Mouse (Mus musculus) T-cell, adult 2 months (primary cell): ENCODE results near the gene Npr3.

Experiments
- DNase-seq: peaks from one replicate; pipeline ENCODE4 v3.0.0; 2022; ENCODE audit warnings: low spot score

Npr3 gene

DNA sequence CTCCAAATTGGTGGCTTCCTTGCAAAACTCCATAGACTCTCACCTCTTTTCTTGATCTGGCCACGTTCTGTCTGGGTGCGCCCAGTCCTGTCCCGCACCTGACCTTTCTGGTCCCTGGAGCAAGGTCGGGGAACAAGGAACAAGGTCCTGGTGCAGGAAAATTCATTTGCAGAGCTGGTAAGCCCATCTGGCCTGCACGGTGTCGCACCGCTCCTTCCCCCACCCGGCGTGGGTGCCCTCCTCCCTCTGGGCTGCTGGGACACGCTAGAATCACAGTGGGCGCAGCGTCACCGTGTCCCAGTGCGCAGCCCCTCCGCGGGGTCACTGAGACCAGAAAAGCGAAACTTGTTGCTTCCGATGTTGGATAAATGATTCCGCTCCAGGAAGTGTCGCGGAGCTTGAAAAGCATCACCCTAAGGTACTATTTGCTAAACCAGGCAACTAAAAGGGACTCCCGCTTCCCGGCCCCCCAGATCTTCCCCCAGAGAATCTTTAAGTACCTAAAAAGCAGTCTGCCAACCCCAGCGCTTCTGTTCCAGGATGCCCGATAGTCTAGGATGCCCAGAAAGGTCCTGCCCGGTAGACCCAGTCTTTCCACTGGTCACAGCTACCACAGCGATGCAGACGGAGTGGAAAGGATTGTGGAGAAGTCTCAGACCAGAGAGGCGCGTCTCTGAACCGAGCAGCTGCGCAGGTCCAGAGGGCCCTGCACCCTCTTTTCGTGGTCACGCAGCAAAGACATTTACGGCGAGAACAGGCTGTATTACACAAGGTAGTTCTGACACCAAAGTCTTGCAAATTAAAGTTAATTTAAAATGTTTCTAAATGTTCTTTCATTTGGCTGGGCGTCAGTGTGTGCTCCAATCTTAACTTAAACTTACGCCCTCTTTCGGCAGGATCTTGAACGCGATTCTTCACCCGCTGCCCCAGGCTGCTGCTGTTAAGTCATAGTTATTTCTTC lies at the start of gene Npr3:
Gene Npr3 (minus strand): TSS at position 717 of the 961 bp plus-strand sequence.
- DNase-seq: no peak

DNA sequence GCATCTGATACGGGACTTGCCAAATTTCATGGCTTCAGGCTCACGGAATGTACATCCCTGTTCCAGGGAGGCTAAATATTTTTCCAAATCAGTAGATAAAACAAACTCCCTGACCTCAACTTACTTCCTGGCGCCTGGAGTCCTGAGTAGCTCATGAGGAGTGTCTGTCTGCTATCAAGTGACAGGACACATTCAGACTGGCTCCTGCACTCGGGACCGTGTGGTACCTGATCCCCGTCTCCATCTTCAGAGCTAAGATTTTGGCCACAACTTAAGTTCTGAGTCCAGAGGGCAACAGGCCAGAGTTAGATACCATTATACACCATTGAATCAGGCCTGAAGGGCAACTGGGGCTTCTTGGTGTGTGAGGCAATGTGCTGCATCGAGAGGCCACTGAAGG lies 49.0 kb upstream of the Npr3 start:
- DNase-seq: no peak

DNA sequence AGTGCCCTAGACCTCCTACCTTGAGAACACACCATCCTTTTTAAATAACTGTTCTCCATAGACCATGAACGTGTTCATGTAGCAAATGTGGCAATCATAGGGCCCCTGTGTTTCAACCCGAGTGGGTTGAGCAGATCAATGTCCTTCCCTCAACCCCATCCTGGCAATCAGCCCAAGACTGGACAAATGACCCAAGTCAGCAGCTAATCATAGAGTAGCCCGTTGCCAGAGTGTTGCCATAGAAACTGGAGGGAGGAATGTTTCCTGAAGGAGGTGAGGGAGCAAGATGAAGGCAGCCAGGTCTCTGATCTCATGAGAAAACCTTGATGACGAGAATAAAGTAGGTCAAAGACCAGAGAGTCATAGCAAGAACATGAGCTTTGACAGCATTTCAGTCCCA lies 47.1 kb upstream of the Npr3 start:
- no peak for DNase-seq

DNA sequence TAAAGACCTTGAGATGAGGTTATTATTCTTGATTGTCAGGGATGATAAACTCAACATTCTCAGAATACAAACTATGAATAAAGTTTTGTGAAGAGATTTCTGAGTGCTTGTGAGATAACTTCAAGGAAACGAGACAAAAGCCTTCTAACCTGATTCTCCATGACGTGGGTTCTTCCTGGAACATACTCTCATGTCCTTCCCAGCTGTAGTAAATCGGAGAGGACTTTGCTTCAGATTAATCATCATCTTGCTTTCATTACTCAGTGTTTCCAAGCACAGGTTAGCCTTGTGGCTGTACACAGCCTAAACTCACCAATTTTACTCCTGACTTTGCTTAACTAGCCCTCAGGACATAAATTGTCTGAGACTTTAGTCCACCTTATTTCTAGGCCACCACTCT lies 45.1 kb upstream of the Npr3 start:
- no peak for DNase-seq

DNA sequence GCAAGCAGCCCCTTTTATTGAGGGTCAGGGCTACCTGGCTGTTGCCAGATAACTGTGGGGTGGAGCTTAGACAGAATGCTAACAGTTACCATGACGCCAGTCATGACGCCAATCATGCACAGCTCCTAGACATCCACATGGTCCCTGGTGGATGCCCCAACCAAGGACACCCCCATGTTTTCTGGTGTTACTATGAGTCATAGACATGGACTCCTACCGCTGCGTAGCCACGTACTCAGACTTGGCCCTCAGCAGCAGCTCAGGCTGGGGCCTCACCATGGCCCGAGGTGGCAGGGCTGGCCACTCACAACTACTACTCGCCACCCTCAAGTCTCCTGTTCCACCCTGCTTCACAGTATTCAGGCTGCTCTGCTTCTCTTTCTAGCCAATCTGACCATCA lies 44.1 kb upstream of the Npr3 start:
- no peak for DNase-seq

DNA sequence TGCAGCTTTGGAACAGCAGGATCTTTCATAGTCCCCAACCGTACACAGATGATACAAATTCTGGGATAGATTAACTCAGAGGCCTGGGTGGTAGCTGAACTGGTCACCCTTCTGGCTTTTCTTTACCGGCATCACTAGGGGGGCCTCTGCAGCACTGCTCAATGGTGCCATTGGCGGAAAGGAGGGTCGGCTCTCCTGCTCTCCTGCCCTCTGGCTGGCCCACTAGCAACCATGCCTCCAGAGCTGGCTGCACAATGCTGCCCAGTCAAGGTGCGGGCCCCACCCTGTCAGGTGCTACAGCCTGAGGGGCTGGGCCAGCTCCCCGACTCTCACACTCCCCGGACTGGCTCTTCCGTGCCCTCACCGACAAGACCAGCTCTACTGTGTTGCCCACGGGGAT lies 43.1 kb upstream of the Npr3 start:
- DNase-seq: no peak

DNA sequence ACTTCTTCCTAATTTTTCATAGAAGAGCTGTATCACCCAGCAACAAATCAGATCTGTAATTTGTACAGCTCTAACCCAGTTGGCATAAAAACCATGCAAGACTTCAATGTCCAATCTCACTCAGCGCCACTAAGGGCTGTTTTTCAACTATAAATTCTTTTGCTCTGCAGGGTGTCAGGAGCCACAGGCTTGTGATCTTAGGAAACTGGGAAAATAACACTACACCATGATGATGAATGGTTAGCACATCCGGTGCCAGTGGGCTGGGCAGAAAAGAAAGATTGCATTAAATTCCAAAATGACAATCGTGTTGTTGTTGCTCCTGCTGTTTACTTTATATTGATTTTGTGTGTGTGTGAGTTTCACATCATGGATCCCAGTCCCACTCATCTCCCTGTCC lies 42.4 kb upstream of the Npr3 start:
- DNase-seq: no peak

DNA sequence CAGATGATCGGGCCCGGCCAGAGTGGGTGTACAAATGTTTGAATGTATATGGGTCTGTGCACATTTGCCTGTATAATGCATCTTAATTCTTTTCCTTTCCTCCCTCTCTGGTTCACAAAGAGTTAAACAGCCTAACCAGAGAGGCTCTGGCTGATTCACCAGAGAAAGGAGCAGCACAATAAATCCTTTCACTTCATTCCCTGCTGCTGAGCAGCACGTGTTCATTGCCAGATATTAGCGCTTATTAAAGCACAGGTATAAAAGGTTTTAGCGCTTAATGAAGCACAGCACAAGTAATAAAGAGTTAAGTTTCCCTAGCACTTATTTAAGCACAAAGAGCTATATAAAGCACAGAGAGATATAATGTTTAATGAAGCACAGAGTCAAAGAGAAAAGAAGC lies 33.8 kb upstream of the Npr3 start:
- no peak for DNase-seq

DNA sequence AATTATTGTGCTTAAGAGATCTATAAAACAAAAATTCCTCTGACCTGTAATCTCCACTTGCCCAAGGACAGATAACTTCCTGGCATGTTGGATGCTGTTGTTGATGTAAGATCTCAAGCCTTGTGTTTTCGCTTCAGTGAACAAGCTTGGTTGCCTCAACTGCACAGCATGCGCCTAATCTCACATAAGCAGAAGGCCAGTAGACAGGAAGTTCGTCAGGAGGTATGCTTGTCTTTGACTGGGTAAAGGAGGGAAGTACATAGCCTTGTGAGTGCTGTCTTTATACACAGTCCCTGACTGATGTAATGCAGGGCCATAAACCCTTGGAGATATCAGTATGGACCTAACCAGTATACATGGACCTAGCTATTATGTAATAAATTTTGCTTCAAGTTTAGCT lies 20.7 kb upstream of the Npr3 start:
- no peak for DNase-seq

DNA sequence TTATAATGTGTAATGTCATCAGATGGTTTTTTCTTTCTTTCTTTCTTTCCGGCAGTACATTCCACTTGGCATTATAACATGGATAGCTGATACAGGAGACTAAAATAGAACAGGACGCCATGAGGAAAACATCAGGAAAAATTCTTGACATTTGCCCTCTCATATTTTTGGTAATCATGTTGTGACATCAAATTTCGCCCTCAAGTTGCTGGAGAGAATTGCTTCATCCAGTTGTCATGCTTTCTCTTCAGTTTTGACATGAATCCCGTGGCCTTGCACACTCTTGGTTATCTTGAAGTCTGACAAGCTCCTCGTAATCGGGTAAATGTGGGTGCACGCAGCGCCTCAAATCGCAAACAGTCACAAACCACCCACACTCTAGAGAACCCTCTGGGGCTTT lies 7.0 kb upstream of the Npr3 start:
- no peak for DNase-seq

DNA sequence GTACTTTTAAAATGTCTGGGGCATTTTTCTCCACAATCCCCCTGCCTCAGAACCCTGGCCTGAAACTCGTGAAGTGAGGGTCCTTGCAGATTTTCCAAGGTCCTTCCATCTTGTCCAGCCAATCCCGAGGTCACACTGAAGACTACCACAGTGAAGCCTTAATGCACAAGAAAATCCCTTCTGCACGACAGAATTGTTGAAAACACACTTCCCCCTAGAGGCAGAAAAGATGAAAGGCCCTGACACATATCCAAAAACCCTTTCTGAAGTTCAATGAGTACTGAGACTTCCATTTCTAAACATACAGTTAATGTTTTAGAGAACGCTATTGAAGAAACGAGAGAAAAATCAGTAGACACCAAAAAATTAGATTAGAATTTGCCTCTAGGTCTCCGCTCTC lies 2.8 kb upstream of the Npr3 start:
- DNase-seq: no peak

DNA sequence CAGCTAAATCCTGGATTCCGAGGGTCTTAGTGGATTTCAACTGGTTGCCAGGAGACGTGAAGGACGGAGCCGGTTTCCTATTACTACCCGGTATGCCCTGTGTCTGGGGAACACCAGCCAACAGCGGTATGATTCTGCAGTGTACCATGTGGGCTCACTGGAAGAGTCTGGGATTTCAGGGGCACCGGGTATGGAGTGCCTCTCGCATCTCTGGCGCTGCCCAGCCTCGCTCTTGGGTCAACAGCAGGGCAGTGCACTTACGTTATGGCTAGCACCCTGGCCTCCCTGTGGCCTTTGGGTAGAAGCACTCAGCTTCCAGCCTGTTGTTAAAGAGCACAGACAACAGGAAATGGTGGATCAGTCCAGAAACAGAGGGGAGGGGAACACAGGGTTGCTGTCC lies 1.1 kb upstream of the Npr3 start:
- no peak for DNase-seq

DNA sequence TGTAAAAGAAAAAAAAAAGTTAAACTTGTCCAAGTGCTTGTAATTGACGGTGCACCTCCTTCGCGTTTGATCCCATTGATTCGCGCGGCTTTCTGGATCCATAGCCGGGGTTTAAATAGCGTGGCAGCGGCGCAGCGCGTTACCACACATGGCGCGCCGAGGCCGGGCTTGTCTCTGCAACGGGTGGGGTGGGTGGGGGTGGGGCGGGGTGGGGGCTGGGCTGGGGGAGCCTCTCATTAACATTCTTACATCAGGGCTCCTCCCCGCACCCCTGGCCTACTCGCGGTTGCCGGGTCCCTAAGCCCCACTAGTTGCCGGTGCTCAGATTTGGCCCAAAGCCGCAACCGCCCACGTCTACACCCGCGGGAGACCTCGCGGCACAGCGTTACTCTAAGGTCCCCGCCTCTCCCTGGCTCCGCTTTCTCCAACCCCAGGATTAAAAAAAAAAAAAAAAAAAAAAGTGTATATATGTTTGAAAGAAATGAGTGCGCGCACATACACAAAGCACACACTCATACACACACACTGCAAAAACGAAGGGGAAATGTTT lies 991 bp downstream of the Npr3 start:
- no peak for DNase-seq

DNA sequence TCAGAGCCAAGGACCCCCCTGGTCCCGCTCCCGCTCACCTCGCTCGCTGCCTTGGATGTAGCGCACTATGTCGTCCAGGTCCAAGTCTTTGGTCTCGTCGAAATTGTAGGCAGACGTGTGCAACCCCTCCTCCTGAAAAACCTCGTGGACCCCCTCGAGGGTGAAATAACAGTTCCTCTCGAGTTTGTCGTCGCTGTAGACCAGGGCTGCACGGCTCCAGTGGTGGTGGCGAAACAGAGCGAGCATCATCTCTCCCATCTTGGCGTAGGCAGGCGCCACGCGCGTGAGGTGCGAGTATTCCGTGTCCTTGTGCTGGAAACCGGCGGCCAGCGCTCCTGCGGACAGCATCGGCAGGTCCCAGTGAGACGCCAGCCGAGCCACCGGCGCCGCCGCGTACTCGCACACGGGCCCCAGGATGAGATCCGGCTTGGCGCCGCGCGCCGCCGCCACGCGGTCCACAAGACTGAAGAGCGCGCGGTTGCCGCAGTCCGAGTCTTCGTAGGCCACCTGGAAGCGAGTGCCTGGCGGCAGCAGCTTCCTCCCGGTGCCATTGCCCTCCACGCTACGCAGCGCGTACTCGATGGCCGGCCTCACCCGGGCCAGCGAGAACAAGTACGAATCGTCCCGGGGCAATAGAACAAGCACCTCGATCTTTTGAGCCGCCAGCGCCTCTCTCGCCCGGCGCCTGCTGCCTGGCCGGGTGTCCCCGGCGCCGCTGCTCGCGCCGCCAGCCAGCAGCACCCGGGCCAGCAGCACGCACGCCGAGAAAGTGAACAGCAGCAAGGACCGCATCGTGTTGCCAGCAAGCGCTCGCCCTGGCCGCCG lies 2.0 kb downstream of the Npr3 start:
- no peak for DNase-seq

DNA sequence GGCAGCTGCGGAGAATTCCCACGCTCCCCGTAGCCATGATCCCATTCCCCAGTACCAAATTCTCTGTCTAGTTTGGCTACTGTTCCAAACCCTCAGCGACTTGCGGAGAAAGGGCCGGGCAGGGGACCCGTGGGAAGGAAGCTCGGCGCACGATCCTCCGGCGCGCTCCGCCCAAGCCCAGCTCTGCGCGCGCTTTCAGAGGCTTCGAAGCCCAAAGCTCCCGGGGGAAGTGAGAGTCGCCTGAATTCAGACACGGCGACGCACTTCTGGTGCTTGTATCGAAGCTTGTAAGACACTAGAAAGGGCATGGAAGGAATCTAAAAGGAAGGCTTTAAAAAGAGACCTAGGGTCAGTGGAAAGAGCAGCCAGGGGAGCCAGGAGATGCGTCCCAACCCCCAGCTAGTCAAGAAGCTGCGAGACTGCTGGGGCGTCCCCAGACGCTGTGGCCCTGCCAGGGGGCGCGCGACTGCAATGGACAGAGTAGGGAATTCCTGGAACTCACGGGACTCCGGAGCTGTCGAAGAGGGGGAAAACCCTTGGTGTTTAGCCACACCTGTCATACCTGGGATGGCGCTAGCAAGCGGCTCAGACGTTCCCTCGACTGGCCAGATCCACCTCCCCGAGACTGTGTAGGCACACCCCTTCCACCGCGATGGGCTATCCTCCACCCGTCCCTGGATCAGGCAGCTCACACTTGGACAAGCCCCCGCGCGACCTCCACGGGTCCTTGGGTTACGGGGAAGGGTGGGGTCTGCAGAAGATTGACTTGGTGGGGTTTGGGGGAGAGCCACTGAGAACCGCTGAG lies 2.8 kb downstream of the Npr3 start:
- DNase-seq: no peak

DNA sequence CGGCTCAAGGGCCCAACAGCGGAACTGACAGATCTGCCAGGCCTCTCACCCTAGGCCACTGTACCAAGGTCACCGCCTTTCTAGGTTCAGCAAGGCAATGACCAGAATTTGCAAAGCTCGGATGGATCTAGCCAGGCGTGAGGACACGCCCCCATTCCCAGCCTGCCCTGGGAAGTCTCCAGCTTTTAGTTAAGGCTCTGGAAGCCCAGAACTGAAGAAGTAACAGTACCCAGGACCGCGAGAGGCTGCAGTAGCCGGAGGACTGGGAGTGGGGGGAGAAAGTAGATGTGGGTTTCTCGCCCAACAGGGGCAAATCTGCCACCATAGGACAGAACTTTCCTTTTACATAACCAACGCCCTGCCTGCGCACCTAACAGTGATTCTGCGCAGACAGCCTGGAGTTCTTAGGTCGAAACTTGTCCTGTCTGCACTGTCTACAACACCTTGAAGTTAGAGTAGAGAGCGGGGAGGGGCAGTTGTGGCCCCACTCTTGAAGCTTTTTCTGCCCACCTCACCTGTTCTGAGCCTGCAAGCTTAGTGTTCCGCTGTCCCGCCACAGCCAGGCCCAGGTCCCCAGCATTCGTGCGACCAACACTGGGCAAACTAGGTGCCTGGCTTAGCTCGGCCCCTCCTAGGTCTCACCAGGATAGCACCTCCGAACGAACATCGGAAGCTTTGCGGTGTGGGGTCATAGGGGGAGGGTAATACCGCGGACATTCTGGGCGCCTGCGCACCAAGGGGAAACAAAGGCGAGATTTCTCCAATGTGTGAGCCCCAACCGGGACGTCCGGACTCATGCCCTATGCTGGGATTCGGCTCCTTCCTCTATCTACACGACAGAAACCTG lies 3.7 kb downstream of the Npr3 start:
- no peak for DNase-seq

DNA sequence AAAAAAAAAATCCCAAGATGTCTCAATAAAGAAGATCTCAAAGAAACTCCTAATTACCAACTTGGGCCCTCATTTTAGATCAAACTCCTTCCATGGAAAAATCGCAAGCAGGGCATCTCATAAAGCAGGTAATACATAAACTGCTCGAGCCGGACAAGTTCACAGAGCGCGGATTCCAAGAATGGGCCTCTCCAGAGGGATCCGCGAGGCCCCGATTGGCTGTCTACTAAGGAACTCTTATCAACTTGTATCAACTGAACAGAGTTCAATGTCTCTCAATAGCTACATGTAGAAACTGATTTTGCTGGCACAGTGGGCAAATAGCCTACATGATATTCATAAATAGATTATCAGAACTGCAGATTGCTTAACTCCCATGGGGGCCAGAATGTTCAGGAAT lies 9.5 kb downstream of the Npr3 start:
- no peak for DNase-seq

DNA sequence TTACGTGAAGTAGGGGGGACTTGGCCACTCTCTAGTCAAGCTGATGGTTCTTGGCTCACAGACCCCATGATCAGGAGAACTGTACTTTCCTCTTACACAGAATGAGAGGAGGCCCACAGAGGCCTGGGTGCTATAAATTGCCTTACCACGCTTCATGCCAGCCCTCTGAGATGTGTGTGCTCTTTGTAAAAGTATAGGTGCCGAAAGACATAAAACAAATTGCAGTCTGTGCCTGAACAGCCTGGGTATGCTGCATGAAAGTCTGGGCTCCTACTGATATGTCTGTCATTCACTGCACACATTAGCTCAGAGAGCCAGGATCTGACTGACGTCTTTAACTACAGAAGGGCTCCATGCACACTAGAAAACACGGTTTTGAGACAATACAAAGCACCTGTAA lies 9.9 kb downstream of the Npr3 start:
- no peak for DNase-seq

DNA sequence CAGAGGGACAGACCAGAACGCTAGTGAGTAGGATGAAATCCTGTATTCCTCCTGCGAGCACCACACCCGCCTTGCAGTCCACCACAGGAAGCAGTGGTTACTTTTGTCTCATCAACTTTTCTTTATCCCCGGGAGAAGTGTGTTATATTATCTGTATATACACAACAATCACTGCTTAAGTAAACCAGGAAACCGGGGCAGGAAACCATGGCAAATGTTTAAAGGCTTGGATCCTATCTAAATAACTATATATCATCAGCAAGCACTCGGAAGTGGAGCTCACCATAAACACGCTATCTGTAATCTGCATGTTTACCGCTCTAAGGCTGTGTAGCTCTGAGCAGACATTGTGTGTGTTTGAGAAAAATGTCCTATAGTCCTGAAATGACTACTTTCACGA lies 13.1 kb downstream of the Npr3 start:
- no peak for DNase-seq

DNA sequence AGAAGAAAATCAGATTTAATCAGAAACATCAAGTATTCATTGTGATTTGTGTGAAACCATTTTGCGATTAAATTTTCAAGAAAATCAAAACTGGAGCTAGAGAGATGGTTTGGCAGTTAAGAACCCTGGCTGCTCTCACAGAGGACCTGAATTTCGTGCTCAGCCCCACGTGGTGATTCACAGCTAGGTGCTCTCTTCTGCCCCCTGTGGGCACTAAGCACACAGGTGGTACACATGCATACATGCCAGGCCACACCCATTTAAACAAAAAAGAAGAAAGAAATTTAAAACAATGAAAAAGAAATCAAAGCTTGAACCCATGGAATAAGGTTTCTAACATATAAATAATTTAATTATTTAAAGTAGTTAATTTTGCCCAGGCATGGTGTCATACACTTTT lies 15.7 kb downstream of the Npr3 start:
- no peak for DNase-seq

DNA sequence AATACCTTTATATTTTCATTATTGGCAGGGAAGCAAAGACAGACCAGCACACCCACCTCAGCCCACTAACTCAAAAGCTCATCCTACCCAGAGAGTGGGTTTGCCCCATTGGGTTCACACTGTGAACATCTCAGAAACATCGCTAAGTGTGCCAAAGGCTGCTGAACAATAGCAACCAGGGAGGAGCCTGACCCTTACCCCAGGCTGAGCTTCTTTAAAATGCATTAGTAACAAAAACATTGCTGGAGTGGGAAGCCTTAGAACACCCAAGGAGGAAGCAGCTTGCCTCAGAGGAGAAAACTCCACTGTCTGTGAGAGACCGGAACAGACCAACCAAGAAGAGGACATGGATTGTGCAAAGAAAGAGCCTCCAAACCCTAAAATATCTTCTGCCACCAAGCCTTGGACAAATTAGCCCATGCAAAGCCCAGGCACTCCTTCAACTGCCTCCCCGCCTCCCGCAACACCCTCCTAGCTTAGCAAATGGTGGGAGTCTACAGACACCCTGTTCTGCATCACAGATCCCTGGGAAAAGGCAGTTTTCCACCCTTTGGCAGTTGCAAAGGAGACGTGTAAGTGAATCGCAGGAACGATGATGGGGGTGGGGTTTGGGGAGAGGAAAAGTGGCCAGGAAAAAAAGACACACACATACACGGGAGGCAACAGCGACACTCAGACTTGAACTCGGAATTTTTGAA lies 24.4 kb downstream of the Npr3 start:
- DNase-seq: no peak
